Mouse (Mus musculus): Measurements from ENCODE around the gene Dennd4c.

Dennd4c gene

GRCm38 (mm10) chr4:86882413-86882812, 134.1 kb downstream of the Dennd4c start:
- DNase-seq (ENCODE audit: low spot score in 2 of 2), result no peak

- no peak for DNase-seq (ENCODE audit: low spot score in 2 of 2)
These were observed 136.6 kb downstream of the Dennd4c start for GRCm38 (mm10) chr4:86884945-86885344.

GRCm38 (mm10) chr4:86885790-86886159, 137.4 kb downstream of the Dennd4c start:
- DNase-seq (ENCODE audit: low spot score in 2 of 2), result no peak

- no peak for DNase-seq (ENCODE audit: low spot score in 2 of 2)
These were observed 138.0 kb downstream of the Dennd4c start for GRCm38 (mm10) chr4:86886160-86886878.

GRCm38 (mm10) chr4:86887879-86888278, 139.5 kb downstream of the Dennd4c start:
- no peak for DNase-seq (ENCODE audit: low spot score in 2 of 2)

GRCm38 (mm10) chr4:86897411-86897810, 149.1 kb downstream of the Dennd4c start:
- no peak for DNase-seq (ENCODE audit: low spot score in 2 of 2)

- DNase-seq (ENCODE audit: low spot score in 2 of 2), result no peak
These were observed 150.6 kb downstream of the Dennd4c start for GRCm38 (mm10) chr4:86898791-86899474.
